Mouse (Mus musculus) heart, postnatal 0 days (tissue): Measurements from ENCODE around the gene Plpp1. TPM values are rescaled to one million over a fixed set of nuclear protein-coding genes. Genes with fewer than 3 reads are reported as not detected.

Experiments
- ATAC-seq: fragments of 200-750 bp; cut with Nextera tagmentation; 2 replicates; pipeline ENCODE4 v1.8.0; 2017; ENCODE audit warnings: low read depth, moderate number of reproducible peaks, moderate library complexity; ENCODE audit not compliant: insufficient read depth
- DNase-seq: peaks from one replicate; pipeline ENCODE4 v3.0.0-alpha.2; 2016; ENCODE audit warnings: low spot score
- H3K27ac ChIP-seq: fragments of 300-500 bp; sonication (generic); 2 replicates; pipeline ENCODE4 v1.5.1; 2014; ENCODE audit warnings: low read depth, mild to moderate bottlenecking
- H3K27me3 ChIP-seq: fragments of 300-500 bp; sonication (generic); 2 replicates; pipeline ENCODE4 v1.6.1; 2014; ENCODE audit warnings: low read length, mixed read lengths; ENCODE audit not compliant: control insufficient read depth, insufficient read depth
- H3K36me3 ChIP-seq: fragments of 300-500 bp; sonication (generic); replicated peaks from 2 replicates; pipeline ENCODE4 v1.6.1; 2014; ENCODE audit warnings: low read length, mixed read lengths; ENCODE audit not compliant: control insufficient read depth, insufficient read depth
- H3K4me1 ChIP-seq: fragments of 300-500 bp; sonication (generic); 2 replicates; pipeline ENCODE4 v1.6.1; 2014; ENCODE audit warnings: antibody characterized with exemption; ENCODE audit not compliant: control insufficient read depth, insufficient read depth
- H3K4me2 ChIP-seq: fragments of 300-500 bp; sonication (generic); 2 replicates; pipeline ENCODE4 v1.6.1; 2014; ENCODE audit warnings: low read depth, mild to moderate bottlenecking, low read length, moderate library complexity
- H3K4me3 ChIP-seq: fragments of 300-500 bp; sonication (generic); 2 replicates; pipeline ENCODE4 v1.5.1; 2014; ENCODE audit warnings: low read depth, low read length
- H3K9ac ChIP-seq: fragments of 300-500 bp; sonication (generic); replicated peaks from 2 replicates; pipeline ENCODE4 v1.6.1; 2014; ENCODE audit warnings: low read depth, low read length, mixed read lengths
- H3K9me3 ChIP-seq: fragments of 300-500 bp; sonication (generic); replicated peaks from 2 replicates; pipeline ENCODE4 v1.6.1; 2016; ENCODE audit warnings: low read length; ENCODE audit not compliant: control insufficient read depth
- CTCF ChIP-seq: IDR thresholded peaks from 2 replicates; pipeline ENCODE4 v1.5.1; 2016; ENCODE audit warnings: antibody characterized with exemption, control low read depth, low read depth
- EP300 ChIP-seq: IDR thresholded peaks from 2 replicates; pipeline ENCODE4 v1.6.1; 2016; ENCODE audit warnings: antibody characterized with exemption, low read depth
- WGBS: fragments of 180-500 bp; shearing (Covaris S2); extraction: QIAGEN DNeasy Blood & Tissue Kit; methylation state at CpG from one replicate; pipeline ENCODE4 v1.1.7; 2014; 5-methylcytosine and 5-hydroxymethylcytosine counted together
- polyA plus RNA-seq: library from polyadenylated mRNA; unstranded; fragments of >200 nt; fragmentation: Nextera tagmentation; extraction: Ambion mirVana; gene quantifications from 2 replicates; pipeline ENCODE4 v1.2.1, GENCODE M21; 2015
- total RNA-seq: library from RNA; depleted of rRNA; stranded (reverse); fragments of >200 nt; gene quantifications from 2 replicates; pipeline ENCODE4 v1.2.3, GENCODE M21; 2014; ENCODE audit warnings: low replicate concordance

Plpp1 gene
- total and polyA plus RNA-seq, 2 experiments from 2014 or later, result 101 to 129 TPM

- Histone ChIP-seq H3K9ac (no peak overlapping the region), H3K27ac (no peak overlapping the region), H3K27me3 (no peaks in the 10 kb centered on the region), H3K4me1 (no peaks in the 10 kb centered on the region), H3K4me3 (no peak overlapping the region), H3K36me3 (no peaks in the 10 kb centered on the region), H3K9me3 (no peaks in the 10 kb centered on the region), H3K4me2 (no peak overlapping the region)
- DNase-seq (no peak), ATAC-seq (no peak)
- TF ChIP-seq CTCF, result no peak
- TF ChIP-seq EP300, result no peak
- WGBS, result 75% methylated on average over 5 of the region's 5 CpGs
Measured at GRCm38 (mm10) chr13:112791906-112792305, 8.7 kb upstream of the Plpp1 start.

GRCm38 (mm10) chr13:112798243-112798952 is 2.2 kb upstream of the Plpp1 start:
- no peak overlapping the region for H3K4me2 ChIP-seq
- TF ChIP-seq CTCF (no peak), EP300 (no peak)
- H3K27me3 ChIP-seq, result no peaks in the 10 kb centered on the region
- no peak for DNase-seq
- no peak overlapping the region for H3K9ac ChIP-seq
- no peak for ATAC-seq
- no peak overlapping the region for H3K27ac ChIP-seq
- H3K36me3 ChIP-seq, result no peaks in the 10 kb centered on the region
- peaks cover 4% of the 10 kb centered on the region for H3K4me1 ChIP-seq
- no peaks in the 10 kb centered on the region for H3K9me3 ChIP-seq
- 91% methylated on average over 9 of the region's 9 CpGs for WGBS
- H3K4me3 ChIP-seq, result no peak overlapping the region

GRCm38 (mm10) chr13:112798953-112799305 is 1.7 kb upstream of the Plpp1 start:
- Histone ChIP-seq H3K9me3 (no peaks in the 10 kb centered on the region), H3K4me3 (no peak overlapping the region), H3K27ac (no peak overlapping the region), H3K4me2 (no peak overlapping the region), H3K27me3 (no peaks in the 10 kb centered on the region), H3K9ac (no peak overlapping the region), H3K4me1 (peaks cover 9% of the 10 kb centered on the region), H3K36me3 (no peaks in the 10 kb centered on the region)
- TF ChIP-seq CTCF, result no peak
- TF ChIP-seq EP300, result no peak
- no peak for ATAC-seq
- 81% methylated on average over 9 of the region's 9 CpGs for WGBS
- DNase-seq, result no peak

- no peak for ATAC-seq
- H3K4me1 ChIP-seq, result peaks cover 10% of the 10 kb centered on the region
- H3K4me3 ChIP-seq, result no peak overlapping the region
- H3K9me3 ChIP-seq, result no peaks in the 10 kb centered on the region
- WGBS, result 73% methylated on average over 8 of the region's 8 CpGs
- no peak for TF ChIP-seq CTCF
- TF ChIP-seq EP300, result no peak
- H3K9ac ChIP-seq, result no peak overlapping the region
- H3K36me3 ChIP-seq, result no peaks in the 10 kb centered on the region
- no peak for DNase-seq
- H3K27me3 ChIP-seq, result no peaks in the 10 kb centered on the region
- peak overlapping the region; percentile 56; the same call in 1 of the 2 replicates for H3K27ac ChIP-seq
- no peak overlapping the region for H3K4me2 ChIP-seq
Measured at GRCm38 (mm10) chr13:112799721-112800241, 811 bp upstream of the Plpp1 start.

DNA sequence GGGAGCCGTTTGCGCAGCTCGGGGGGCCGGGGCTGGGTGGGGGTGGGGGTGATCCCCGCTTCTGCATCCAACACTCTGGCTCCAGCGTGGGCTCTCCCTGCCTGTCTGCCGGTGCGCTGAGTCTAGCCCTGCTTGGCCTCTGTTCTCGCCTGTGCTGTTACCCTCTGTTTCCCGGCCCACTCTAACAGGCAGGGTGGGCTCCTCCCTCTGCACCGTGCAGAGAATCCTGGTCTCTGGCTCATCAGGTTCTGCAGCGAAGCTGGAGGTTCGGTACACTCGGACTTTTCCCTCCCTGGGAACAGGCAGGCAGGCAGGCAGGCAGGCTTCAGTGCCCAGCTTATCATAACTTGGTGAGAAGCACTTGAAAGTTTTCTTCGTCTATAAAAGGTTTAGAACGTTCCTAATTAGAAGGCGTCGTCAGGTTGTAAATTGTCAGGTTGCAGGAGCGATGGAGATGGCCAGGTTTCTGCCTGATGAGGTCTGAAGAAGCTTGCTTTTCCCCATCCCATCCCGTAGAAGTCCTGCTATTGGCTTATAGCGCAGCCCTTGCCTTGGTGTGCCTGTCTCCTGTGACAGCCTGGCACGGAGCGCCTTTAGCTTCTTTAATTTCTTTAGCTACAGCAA is 901 bp downstream of the Plpp1 start:
- Histone ChIP-seq H3K27ac (peak overlapping the region; percentile 93), H3K27me3 (no peaks in the 10 kb centered on the region), H3K9ac (peak overlapping the region; percentile 74), H3K36me3 (peaks cover 14% of the 10 kb centered on the region), H3K4me2 (peak overlapping the region; percentile 64), H3K4me3 (peak overlapping the region; percentile 78), H3K4me1 (peaks cover 10% of the 10 kb centered on the region), H3K9me3 (no peaks in the 10 kb centered on the region)
- ATAC-seq (peak; percentile 31), DNase-seq (peak; percentile 43)
- WGBS, result 1% methylated on average over 23 of the region's 23 CpGs
- TF ChIP-seq EP300, result no peak
- no peak for TF ChIP-seq CTCF
